Mouse (Mus musculus): ENCODE data around the gene H2-K1.
"Not testable (repeated sequence)": the region's sequence is repeated elsewhere in the genome, so short reads cannot be mapped to it uniquely, and the experiment has no call there.

Gene H2-K1

DNA sequence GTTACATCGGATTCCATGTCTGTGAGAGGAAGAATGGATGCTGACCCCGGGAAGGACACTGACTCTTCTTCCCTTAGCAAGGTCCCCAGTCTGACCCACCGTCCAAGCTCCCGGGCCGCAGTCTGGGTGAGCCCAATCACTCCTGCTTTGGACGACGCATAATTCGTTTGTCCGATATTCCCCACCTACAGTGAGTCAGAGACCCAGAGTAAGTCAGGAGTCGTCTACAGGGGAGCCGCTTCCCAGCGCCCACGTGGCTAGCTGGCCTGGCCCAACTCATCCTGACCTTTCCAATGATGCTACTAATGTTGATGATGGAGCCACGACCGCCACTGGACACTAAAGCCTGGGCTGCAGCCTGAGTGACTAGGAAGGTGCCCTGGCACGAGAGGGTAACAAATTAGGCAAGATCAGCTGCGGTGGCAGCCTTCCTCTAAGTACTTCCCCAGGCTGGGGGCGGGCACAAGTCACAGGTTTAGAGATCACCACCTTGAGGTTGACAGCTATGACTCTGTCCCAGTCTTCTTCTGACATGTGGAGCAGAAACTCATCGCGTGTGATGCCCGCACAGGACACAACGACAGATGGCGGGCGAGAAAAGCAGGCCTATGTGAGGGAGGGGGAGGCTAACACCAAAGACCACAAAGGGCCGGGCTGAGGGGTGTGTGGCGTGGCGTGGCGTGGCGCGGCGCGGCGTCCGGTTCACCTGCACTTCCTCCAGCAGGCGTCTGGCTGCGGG, 26.9 kb upstream of the H2-K1 start:
- DNase-seq (ENCODE audit: extremely low spot score, low read depth, low spot score): no peak

- DNase-seq (ENCODE audit: extremely low spot score, low read depth, low spot score): no peak
These were observed 26.1 kb upstream of the H2-K1 start for GRCm38 (mm10) chr17:34026221-34026620.

- no peak for DNase-seq (ENCODE audit: extremely low spot score, low read depth, low spot score)
These were observed 25.6 kb upstream of the H2-K1 start for GRCm38 (mm10) chr17:34025756-34026151.

DNA sequence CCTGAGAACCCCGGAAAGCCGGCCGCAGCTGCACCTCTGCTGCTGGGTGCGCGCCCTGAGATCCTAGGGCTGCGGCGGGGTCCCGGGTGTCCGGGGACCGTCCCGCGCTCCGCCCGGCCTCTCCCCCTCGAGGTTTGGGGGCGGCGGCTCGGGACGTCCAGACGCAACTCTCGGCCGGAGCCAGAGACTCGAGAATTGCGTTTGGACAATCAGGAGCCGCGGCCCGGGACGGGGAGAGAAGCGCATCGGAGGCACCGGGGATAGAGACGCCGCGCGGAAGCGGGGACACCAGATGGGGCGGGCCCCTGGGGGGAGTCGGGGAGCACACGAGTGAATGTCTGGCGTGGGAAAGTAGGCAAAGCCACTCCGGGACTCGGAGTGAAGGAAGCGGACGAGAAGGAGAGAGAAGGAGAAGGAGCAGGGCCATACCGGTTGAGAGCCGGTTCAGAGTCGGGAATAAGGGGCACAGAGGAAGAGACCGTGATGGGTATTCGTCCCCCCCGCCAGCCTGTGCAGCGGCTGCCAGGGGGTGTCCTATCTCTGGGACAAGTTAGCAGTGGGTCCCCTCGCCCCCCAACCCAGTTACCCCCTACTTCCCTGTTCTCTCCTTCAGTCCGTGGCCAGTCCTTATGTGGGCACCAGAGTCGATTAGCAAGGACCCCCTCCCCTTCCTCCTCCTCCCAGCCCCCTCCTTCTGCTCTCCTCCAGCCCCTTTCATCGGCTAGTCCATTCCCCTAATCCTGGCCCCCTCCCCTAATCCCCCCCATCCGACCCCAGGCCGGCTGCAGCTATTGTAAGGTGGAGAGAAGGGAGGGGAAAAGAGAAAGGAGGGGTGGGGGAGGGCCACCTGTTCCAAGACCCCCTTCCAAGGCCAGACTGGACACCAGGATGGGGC, 25.0 kb upstream of the H2-K1 start:
- DNase-seq (ENCODE audit: extremely low spot score, low read depth, low spot score): no peak

GRCm38 (mm10) chr17:34024317-34024821, 24.2 kb upstream of the H2-K1 start, which contains the start of gene Ring1:
Ring1 (minus strand) TSS chr17:34024680.
- DNase-seq (ENCODE audit: extremely low spot score, low read depth, low spot score): no peak

GRCm38 (mm10) chr17:34023678-34024077, 23.5 kb upstream of the H2-K1 start:
- no peak for DNase-seq (ENCODE audit: extremely low spot score, low read depth, low spot score)

- no peak for DNase-seq (ENCODE audit: extremely low spot score, low read depth, low spot score)
These were observed 22.8 kb upstream of the H2-K1 start for GRCm38 (mm10) chr17:34022987-34023386.

DNA sequence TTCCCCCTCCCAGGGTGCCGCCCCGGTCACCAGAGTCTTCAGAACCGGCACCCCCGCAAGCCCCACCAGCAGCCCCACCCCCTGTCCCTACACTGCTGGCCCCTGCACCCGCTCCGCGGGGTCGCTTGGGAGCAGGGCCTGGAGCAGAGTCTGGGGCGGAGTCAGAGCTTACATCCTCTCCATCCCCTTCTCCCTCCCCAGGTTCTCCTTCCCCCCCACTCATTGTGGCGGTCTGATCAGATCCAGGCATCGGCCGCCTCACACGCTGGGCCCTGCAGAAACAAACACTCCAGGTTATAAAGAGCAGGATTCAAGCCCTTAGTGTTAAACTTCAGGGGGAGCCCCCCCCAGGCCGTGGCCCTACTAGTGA, 22.3 kb upstream of the H2-K1 start:
- no peak for DNase-seq (ENCODE audit: extremely low spot score, low read depth, low spot score)

DNA sequence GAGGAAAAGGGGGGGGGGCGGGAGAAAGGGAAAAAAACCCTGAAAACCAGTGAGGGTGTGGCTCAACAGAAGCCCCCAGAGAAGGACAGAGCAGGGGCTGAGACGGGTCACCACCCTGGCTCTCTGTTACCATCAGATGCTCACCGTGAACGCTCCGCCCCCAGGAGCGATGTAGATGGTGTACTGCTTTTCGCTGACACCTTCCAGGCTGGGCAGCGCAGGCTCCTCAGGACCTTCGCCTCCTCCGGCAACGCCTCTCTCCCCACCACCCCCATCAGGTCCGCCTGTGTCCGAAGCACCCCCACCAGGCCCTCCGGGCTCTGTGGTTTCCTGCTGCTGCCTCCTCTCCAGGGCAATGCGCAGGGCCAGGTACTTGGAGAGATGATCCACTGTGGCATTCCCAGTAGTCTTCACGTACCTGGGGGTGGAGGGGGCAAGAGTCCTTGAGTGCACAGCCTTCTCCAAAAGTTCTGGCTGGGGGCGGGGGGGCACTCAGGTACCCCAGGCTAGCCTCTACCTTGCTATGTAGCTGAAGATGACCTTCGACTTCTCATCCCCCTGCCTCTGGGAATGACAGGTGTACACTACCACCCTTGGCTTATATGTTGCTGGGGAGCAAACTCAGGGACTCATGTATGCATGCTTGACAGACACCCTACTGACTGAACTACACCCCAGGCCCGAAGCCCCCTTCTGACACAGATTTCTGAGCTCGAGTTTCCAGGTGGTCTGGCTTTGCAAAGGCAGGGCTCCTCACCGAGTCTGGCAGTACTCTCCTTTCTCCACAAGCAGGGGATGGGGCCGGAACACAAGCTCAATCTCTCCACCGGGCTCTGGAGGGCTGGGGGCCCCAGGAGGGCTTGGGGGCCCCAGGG, 21.6 kb upstream of the H2-K1 start:
- DNase-seq (ENCODE audit: extremely low spot score, low read depth, low spot score): no peak

DNA sequence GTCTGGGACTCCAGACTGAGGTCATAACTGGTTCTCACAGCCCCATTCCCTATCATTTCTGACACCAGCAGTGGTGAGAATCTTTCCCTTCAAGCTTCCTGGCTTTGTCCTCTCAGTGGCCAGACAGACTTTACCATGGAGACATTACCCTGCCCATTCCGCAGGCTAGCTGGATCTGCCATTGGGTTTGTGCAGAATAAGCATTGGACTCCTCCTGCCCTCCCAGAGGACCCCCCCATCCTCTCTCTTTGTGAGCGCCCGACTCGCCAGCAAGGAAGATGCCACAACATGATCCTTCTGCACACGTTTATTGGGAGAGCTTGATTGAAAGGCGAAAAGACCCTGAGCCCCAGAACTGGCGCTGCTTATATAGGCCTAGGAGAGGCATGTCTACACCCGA, 13.3 kb upstream of the H2-K1 start:
- DNase-seq (ENCODE audit: extremely low spot score, low read depth, low spot score): no peak

GRCm38 (mm10) chr17:34010156-34010555, 10.0 kb upstream of the H2-K1 start:
- DNase-seq (ENCODE audit: extremely low spot score, low read depth, low spot score): no peak

DNA sequence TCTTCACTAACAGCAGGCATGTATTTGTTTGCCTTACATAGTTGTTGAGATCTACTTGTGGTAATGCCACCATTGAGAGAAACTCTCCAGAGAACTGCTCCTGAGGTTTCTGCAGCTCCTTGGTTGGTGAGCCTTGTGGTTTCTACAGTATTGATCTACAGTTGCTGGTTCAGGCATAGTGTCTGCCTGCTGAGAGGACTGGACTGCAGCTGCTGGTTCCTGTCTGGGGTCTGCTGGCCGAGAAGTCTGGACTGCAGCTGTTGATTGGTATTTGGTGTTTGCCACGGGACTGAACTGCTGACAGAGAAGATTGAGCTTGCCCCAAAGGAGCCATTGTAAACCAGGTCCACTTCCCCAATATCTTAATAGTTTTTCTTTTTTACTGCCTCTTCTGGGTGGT, 6.4 kb upstream of the H2-K1 start:
- DNase-seq (ENCODE audit: extremely low spot score, low read depth, low spot score): no peak

GRCm38 (mm10) chr17:34003426-34003825, 3.3 kb upstream of the H2-K1 start:
- DNase-seq (ENCODE audit: extremely low spot score, low read depth, low spot score): no peak

DNA sequence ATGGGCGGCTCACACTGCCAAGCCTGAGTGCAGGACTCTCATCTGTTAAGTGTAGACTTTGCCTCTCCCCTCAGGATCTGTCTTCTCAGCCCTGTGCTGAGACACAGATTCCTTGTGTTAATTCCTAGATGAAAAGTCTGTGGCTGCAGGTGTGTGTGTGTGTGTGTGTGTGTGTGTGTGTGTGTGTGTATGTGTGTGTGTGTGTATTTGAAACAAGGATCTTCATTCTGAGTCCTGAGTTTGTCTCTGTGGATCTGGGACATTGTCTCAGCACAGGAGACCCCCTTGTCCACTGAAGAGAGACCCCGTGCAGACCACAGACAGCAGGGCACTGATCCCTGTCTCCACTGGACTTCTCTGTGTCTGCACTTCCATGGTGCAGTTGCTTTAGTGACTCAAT, 649 bp upstream of the H2-K1 start:
- DNase-seq (ENCODE audit: extremely low spot score, low read depth, low spot score): not testable (repeated sequence)

DNA sequence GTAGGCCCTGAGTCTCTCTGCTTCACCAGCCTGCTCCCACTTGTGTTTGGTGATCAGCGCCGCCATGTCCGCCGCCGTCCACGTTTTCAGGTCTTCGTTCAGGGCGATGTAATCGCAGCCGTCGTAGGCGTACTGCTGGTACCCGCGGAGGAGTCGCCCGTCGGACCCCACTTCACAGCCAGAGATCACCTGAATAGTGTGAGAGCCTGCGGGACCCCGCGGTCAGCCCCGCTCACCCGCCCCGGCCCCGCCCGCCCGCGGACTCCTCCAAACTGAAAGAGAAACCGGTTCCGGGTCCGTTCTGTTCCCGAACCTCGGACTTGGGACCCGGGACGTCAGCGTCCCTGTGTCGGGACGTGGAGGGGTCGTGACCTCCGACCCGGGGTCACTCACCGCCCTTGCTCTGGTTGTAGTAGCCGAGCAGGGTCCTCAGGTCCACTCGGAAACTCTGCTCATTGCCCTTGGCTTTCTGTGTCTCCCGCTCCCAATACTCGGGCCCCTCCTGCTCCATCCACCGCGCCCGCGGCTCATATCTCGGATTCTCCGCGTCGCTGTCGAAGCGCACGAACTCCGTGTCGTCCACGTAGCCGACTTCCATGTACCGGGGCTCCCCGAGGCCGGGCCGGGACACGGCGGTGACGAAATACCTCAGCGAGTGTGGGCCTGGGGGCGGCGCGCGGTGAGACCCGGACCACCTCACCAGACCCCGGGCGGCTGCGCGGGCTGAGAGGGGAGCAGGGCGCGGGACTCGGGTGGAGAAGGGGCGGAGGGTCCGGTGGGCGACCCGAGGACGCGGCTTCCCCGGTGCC, 602 bp downstream of the H2-K1 start:
- DNase-seq (ENCODE audit: extremely low spot score, low read depth, low spot score): no peak

DNA sequence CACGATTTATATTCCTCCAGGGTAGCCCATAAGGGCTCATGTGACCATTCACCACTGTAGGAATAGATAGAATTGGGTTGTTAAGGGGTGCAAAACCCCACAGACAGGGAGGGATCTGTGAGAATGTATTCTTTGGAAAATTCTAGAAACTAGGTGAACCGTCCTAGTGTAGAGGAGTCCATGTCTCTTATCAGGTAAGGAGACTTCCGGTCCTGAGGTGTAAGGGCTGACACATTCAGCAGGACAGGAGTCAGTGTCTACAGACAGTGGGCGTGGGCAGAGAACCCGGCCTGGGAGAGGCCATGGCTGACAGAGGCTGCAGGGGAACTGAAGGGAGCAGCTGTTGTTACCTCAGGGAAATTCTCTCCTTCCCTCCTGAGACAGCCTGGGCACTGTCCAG, 1.4 kb downstream of the H2-K1 start:
- DNase-seq (ENCODE audit: extremely low spot score, low read depth, low spot score): not testable (repeated sequence)

DNA sequence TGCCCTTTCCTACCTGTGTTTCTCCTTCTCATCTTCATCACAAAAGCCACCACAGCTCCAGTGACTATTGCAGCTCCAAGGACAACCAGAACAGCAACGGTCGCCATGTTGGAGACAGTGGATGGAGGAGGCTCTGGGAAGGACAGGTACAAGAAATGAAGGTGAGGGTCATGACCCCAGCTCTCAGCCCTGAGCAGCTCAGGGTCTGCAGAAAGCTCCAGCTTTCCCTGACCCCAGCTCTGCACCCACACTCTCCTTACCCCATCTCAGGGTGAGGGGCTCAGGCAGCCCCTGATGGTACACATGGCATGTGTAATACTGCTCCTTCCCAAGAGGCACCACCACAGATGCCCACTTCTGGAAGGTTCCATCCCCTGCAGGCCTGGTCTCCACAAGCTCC, 3.1 kb downstream of the H2-K1 start:
- not testable (repeated sequence) for DNase-seq (ENCODE audit: extremely low spot score, low read depth, low spot score)

GRCm38 (mm10) chr17:33995651-33996050, 4.5 kb downstream of the H2-K1 start:
- DNase-seq (ENCODE audit: extremely low spot score, low read depth, low spot score): no peak

DNA sequence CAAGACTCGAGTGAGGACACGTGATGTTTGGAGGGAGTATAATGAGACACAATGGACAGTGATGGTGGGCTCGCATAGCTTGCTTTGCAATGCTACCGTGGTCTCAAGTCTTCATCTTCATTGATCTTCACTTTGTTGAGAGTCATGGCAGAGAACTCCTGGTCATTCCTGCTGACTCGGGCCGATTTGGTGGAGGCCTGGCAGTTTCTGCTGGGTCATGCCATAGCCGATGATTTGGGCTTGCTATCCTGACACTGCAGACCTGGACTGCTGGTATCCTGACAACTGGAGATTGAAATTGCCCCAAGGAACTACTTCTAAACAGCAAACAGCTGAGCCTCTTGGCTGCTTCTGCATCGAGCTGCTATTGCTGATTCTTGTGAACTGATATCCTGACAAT, 5.2 kb downstream of the H2-K1 start:
- DNase-seq (ENCODE audit: extremely low spot score, low read depth, low spot score): no peak
